Mouse (Mus musculus): ENCODE data around the gene 9130213A22Rik.

9130213A22Rik gene

DNA sequence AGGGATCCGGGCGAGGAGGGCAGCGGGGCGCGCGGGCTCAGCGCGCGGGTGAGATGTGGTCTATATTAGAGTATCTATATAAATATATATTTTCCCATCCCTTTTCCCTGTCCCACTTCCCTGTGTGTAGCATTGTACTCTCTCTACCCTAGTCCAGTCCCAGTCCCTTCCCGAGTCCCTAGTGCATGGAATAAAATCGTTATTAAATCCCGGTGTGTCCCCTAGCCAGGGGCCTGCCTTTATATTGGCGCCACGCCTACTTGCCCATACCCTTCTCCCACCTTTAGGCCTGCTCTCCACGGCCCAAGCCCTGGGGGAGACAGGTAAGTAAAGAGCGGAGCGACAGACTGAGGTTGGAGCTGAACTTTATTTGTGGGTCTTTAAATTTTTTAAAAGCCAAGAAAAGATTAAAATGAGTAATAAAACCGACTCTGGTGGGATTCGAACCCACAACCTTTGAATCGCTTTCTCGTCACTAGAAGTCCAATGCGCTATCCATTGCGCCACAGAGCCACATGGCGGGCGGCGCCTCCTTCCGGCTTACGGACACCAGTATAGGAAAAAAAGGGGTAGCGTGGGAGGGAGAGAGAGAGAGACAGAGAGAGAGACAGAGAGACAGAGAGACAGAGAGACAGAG is 785 bp upstream of the 9130213A22Rik start:
- DNase-seq = peak; percentile 88

DNA sequence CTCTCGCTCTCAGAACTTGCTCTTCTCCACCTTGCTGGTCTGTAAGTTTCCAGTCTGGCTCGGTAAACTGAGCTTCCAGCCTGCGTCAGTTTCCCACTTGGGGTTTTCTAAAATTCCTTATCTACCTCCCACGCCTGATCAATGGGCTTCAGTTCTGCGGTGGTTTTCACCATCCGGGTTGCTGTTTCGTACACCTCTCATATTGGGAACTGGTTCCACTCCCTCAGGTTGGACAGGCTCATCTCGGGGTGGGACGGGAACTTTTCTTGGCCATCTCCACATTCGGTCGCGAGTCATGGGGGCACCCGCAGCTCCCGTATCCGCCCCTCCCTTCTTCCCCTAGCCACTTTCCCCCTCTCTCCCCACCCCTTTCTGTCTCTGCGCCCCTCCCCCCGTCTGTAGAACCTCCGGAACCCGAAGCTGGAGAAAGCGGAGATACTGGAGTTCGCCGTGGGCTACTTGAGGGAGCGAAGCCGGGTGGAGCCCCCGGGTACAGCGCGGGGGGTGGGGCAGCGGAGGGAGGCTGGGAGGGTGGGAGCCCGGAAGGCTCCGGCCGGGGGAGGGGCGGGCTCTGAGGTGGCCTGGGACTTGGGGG is 551 bp downstream of the 9130213A22Rik start:
- DNase-seq = peak; percentile 54

DNA sequence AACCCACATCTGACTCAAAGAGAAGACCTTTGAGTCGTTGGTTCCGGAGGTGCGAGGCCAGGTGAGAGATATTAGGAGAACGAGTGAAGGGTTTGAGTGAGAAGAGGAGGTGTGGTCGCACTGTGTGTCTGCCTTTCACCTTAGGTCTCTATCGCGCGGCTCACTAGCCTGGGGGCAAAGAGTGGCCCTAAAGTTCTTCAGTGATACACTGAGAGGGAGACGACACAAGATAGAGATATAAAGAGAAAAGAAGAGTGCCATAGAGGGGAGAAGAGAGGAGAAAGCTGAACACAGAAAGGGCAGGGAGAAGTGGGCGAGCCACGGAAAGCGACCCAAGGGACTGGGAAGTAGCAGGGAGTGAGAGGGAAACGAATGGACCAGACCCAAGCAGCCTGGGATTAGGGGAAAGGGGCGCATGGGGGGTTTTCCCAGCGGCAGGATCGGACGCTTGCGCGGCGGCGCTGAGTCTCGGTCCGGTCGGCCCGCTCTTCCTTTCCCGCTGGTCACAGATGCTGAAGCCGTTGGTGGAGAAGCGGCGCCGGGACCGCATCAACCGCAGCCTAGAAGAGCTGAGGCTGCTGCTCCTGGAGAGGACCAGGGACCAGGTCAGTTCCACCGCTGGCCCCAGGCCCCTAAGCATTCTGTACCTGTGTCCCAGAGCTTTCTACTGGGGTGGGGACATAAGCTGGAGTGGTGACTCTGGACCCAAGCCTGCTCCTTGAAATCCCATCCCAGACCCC is 1.2 kb downstream of the 9130213A22Rik start:
- DNase-seq = no peak

- DNase-seq = peak; percentile 24
These were observed 2.0 kb downstream of the 9130213A22Rik start, which contains the start of gene Hes7 for GRCm38 (mm10) chr11:69120221-69121000. Hes7 (plus strand) TSS chr11:69120404.

- DNase-seq = no peak
These were observed 2.8 kb downstream of the 9130213A22Rik start for GRCm38 (mm10) chr11:69119446-69120155.

GRCm38 (mm10) chr11:69118765-69119164 is 3.6 kb downstream of the 9130213A22Rik start:
- peak; percentile 86 for DNase-seq

GRCm38 (mm10) chr11:69117737-69118695 is 4.4 kb downstream of the 9130213A22Rik start:
- DNase-seq = peak; percentile 81

DNA sequence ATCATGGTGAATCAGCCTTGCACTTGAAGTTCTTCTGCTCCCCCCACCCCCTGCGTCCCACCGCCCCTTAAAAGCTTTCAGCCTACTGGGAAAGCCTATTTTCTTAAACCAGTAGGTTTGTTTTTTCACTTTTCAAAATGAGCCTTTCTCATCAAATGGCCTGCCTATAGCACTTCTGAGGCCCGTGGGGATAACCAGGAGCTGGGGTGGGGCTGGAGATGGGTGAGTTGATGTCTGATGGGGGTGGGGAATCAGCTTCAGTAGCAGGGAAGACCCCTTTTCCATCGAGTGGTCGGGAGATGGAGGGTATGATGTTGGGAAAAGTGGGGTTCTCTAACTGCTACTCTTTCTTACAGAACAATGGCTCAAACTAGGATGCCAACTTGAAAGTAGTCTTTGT is 5.5 kb downstream of the 9130213A22Rik start:
- DNase-seq = no peak

DNA sequence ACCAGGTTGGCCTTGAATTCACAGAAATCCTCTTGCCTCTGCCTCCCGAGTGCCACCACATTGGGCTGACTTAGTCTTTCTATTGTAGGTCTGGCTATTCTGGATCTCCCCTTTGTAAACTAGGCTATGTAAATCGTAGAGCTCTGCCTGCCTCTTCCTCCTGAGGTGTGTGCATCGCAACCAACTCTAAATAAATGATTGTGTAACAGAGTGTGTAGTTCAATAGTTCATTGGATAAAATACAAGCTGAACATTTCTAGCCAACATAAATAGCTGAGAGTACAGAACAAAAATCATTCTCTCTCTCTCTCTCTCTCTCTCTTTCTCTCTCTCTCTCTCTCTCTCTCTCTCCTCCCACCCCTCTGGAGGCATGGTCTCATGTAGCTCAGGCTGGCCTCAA is 7.8 kb downstream of the 9130213A22Rik start:
- no peak for DNase-seq

DNA sequence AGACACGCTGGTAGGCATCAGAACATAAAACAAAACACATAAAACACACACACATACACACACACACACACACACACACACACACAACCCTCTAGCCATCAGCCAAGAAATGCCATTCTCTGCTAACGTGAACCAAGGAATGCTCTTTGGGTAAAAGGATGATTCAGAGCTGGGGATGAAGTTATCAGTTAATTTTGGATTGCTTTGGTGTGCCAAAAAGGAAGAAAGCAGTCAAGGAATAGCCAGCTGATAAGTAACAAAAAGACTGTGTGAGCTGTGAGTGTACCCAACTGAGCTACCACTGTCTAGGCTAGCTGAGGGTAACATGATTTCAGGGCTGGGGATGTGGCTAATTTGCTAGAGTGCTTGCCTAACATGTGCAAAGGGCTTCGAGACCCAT is 8.4 kb downstream of the 9130213A22Rik start:
- no peak for DNase-seq

DNA sequence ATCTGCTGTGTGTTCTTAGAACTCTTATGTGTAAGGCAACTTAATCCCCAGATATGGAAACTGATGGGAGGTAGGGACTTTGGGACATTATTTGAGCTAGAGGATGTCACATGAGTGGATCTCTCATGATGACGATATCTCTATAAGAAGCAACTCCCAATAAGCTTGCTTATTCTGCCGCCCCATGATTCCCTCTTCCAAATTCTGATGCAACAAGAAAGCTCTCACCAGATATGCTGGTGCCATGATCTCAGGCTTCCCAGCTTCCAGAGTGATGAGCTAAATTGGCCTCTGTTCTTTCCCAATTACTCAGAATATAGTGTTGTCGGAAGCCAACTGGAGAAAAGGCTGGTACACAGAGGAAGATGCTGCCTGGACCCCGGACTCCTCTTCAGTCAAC is 10.5 kb downstream of the 9130213A22Rik start:
- DNase-seq = no peak

DNA sequence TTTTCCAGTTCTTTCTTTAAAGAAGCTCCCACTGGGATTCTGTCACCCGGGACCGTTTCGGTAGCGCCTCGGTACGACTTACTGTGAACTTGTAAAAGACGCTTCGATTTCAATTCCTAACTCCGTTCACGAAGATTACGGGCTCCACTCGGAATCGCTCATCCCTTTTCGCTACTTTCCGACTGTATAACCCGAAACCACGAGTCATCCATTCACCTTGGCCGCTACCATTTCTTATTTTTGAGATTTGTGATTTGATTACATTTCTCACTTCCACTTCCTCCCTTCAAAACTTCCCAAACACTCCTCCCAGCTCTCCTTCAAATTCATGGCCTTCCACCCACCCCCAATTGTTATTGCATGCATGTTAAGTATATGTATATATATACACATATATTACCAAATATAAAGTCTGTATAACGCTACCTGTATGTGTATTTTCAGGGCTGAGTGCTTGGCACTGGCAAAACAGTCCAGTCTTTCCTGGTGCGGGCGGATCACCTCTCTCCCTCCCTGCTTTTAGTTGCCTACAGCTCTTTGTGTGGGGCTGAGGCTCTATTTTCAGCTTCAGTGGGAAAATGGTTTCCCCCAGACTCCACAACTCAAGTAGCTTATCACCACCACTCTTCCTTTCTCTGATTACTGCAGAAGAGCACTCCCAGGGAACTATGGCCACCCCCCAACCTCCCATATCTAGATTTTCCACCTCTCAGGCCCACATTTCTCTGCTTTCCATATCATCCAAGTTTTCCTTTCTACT is 11.2 kb downstream of the 9130213A22Rik start:
- DNase-seq = no peak

DNA sequence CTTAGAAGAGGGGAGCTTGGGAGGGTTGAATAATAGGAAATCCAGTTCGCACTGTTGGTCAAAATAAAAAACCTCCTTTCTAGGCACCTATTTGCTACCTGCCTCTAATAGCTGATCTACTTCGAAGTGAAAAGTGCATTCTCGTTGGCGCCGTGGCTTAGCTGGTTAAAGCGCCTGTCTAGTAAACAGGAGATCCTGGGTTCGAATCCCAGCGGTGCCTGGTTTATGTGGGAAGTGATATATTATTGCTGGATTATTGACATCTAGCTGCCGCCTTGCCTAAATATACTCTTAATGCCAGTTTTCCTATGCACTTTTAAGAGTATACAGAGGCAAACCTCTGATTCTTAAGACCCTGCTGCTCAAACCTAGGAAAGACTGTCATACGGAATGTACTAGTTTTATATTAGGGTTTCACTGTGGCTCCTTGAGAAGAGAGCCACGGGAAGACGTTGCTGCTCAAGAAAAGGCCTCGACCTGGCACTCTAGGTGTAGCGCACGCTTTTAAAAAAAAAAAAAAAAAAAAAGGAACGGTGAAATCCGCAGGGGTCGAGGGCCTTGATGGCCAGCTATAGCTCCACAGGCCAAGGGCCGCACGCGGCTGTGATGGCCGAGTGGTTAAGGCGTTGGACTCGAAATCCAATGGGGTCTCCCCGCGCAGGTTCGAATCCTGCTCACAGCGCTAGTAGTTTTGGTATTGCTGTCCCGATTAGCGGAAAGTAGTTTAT is 11.9 kb downstream of the 9130213A22Rik start:
- DNase-seq = peak; percentile 91

- DNase-seq = no peak
These were observed 13.1 kb downstream of the 9130213A22Rik start for GRCm38 (mm10) chr11:69109032-69109900.

DNA sequence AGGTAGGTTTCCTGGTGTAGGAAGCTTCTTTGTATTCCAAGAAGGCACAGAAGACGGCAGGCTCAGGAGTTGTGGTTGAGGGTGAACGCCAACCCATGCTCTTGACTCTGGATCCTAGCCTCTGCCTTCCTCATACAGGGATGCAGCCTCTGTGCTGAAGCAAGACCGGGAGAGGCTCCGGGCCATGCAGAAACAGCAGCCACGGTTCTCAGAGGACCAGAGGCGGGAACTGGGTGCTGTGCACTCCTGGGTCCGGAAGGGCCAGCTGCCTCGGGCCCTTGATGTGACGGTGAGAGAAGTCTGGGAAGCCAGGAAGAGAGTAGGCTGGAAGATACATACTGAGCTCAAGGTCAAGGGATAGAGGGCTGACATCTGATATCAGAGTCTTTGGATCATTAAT is 14.2 kb downstream of the 9130213A22Rik start:
- no peak for DNase-seq

GRCm38 (mm10) chr11:69107676-69108075 is 14.7 kb downstream of the 9130213A22Rik start:
- DNase-seq = no peak

- no peak for DNase-seq
These were observed 15.5 kb downstream of the 9130213A22Rik start for GRCm38 (mm10) chr11:69106842-69107241.

- no peak for DNase-seq
These were observed 16.1 kb downstream of the 9130213A22Rik start for GRCm38 (mm10) chr11:69106299-69106698.

- no peak for DNase-seq
These were observed 16.6 kb downstream of the 9130213A22Rik start for GRCm38 (mm10) chr11:69105796-69106195.
